Mouse (Mus musculus) E14TG2a.4 (cell line): ENCODE results near the gene Gm20388.

Source experiments
- H3K27me3 ChIP-seq: 2 replicates; pipeline ENCODE4 v1.6.1; 2014; ENCODE audit warnings: low read length, control low read depth; ENCODE audit not compliant: insufficient read depth
- H3K36me3 ChIP-seq: 2 replicates; pipeline ENCODE4 v1.6.1; 2014; ENCODE audit warnings: low read length, control low read depth; ENCODE audit not compliant: insufficient read depth
- H3K4me1 ChIP-seq: replicated peaks from 2 replicates; pipeline ENCODE4 v1.6.1; 2014; ENCODE audit warnings: low read depth, low read length, control low read depth
- H3K4me3 ChIP-seq: replicated peaks from 2 replicates; pipeline ENCODE4 v1.5.1; 2014; ENCODE audit warnings: mild to moderate bottlenecking, low read length
- H3K9me3 ChIP-seq: 2 replicates; pipeline ENCODE4 v1.6.1; 2014; ENCODE audit warnings: low read length, control low read depth
- CTCF ChIP-seq: conservative IDR thresholded peaks from 2 replicates; pipeline ENCODE4 v1.5.1; 2014; ENCODE audit warnings: low read length
- NANOG ChIP-seq: IDR thresholded peaks from 2 replicates; pipeline ENCODE4 v1.6.1; 2014; ENCODE audit warnings: borderline replicate concordance, low read length, mixed read lengths
- POU5F1 ChIP-seq: IDR thresholded peaks from 2 replicates; pipeline ENCODE4 v1.6.1; 2014; ENCODE audit warnings: low read length, borderline replicate concordance

The Gm20388 gene

GRCm38 (mm10) chr8:120616663-120617626, 706.3 kb downstream of the Gm20388 start:
- Histone ChIP-seq H3K27me3 (no peaks in the 10 kb centered on the region), H3K4me1 (peaks cover 74% of the 10 kb centered on the region), H3K4me3 (no peak overlapping the region), H3K36me3 (peaks cover 17% of the 10 kb centered on the region), H3K9me3 (no peaks in the 10 kb centered on the region)
- no peak for TF ChIP-seq POU5F1
- TF ChIP-seq CTCF = no peak
- no peak for TF ChIP-seq NANOG

DNA sequence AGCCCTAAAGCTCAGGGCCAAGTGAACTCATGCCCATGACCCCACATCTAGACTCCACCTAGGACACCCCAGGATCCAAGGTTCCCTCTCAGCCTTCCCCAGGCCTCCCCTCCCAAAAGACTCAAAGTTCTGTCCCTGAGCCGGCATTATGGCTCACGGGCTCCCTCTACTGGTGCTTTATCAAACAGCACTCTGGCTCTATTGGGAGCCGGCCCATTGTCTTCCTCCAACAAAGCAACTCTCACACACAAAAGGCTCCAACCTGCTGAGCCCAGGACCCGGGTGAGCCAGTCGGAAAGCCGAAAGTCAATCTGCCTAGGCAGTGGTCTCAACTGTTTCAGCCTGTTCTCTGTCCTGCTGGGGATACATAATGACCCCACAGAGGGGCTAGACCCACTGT, 707.5 kb downstream of the Gm20388 start:
- Histone ChIP-seq H3K4me3 (no peak overlapping the region), H3K27me3 (no peaks in the 10 kb centered on the region), H3K4me1 (peaks cover 86% of the 10 kb centered on the region), H3K36me3 (peaks cover 17% of the 10 kb centered on the region), H3K9me3 (no peaks in the 10 kb centered on the region)
- TF ChIP-seq POU5F1 (no peak), CTCF (peak; percentile 99)

- H3K36me3 ChIP-seq = peaks cover 24% of the 10 kb centered on the region
- no peaks in the 10 kb centered on the region for H3K27me3 ChIP-seq
- TF ChIP-seq NANOG = no peak
- TF ChIP-seq CTCF = no peak
- no peak for TF ChIP-seq POU5F1
- peaks cover 87% of the 10 kb centered on the region for H3K4me1 ChIP-seq
- H3K4me3 ChIP-seq = peak overlapping the region; percentile 8; the same call in 1 of the 2 replicates
- H3K9me3 ChIP-seq = no peaks in the 10 kb centered on the region
Measured at GRCm38 (mm10) chr8:120619235-120620180, 708.9 kb downstream of the Gm20388 start.

GRCm38 (mm10) chr8:120620441-120620840, 709.8 kb downstream of the Gm20388 start:
- Histone ChIP-seq H3K4me3 (peak overlapping the region; percentile 8; the same call in 1 of the 2 replicates), H3K4me1 (peaks cover 88% of the 10 kb centered on the region), H3K36me3 (peaks cover 22% of the 10 kb centered on the region), H3K27me3 (no peaks in the 10 kb centered on the region), H3K9me3 (no peaks in the 10 kb centered on the region)
- TF ChIP-seq CTCF (no peak), NANOG (no peak), POU5F1 (no peak)

DNA sequence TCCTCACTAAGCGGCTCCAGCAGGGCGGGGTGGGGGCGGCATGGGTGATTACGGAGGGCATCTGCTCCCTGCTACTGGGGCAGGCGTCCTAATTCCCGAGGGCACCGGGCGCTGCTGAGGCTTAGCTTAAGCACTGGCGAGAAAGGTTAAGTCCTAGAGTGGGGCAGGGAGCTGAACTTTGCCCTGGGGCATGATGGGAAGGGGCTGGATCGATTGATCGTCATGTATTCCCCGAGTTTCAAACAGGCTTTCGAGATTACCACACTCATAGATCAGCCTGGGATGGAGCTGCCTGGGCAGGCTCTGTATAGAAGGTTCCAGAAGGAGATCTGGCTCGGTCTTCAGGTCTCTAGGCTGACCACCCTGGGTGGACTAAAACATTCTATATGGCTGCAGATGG, 711.5 kb downstream of the Gm20388 start:
- Histone ChIP-seq H3K27me3 (no peaks in the 10 kb centered on the region), H3K4me1 (peaks cover 85% of the 10 kb centered on the region), H3K4me3 (peak overlapping the region; percentile 56), H3K36me3 (peaks cover 13% of the 10 kb centered on the region; the same call in 1 of the 2 replicates), H3K9me3 (no peaks in the 10 kb centered on the region)
- TF ChIP-seq NANOG (no peak), POU5F1 (no peak), CTCF (no peak)

- Histone ChIP-seq H3K27me3 (no peaks in the 10 kb centered on the region), H3K4me3 (no peak overlapping the region), H3K36me3 (peaks cover 13% of the 10 kb centered on the region; the same call in 1 of the 2 replicates), H3K4me1 (peaks cover 82% of the 10 kb centered on the region), H3K9me3 (no peaks in the 10 kb centered on the region)
- TF ChIP-seq NANOG (no peak), CTCF (no peak), POU5F1 (no peak)
Measured at GRCm38 (mm10) chr8:120623608-120624007, 713.0 kb downstream of the Gm20388 start.

- TF ChIP-seq NANOG (no peak), CTCF (no peak), POU5F1 (no peak)
- H3K9me3 ChIP-seq = no peaks in the 10 kb centered on the region
- no peaks in the 10 kb centered on the region for H3K27me3 ChIP-seq
- peaks cover 25% of the 10 kb centered on the region; the same call in 1 of the 2 replicates for H3K36me3 ChIP-seq
- peaks cover 85% of the 10 kb centered on the region for H3K4me1 ChIP-seq
- H3K4me3 ChIP-seq = peak overlapping the region; percentile 55
Measured at GRCm38 (mm10) chr8:120626461-120626860, 715.8 kb downstream of the Gm20388 start.

GRCm38 (mm10) chr8:120627298-120627697, 716.7 kb downstream of the Gm20388 start:
- H3K27me3 ChIP-seq = no peaks in the 10 kb centered on the region
- H3K9me3 ChIP-seq = no peaks in the 10 kb centered on the region
- peaks cover 25% of the 10 kb centered on the region; the same call in 1 of the 2 replicates for H3K36me3 ChIP-seq
- no peak overlapping the region; the same call in 1 of the 2 replicates for H3K4me3 ChIP-seq
- H3K4me1 ChIP-seq = peaks cover 85% of the 10 kb centered on the region
- TF ChIP-seq NANOG (no peak), CTCF (no peak), POU5F1 (no peak)
